Mouse (Mus musculus) embryo, embryonic 10 days (tissue): ENCODE data around the gene Zfyve27.

ENCODE experiments used
- DNase-seq: peaks from one replicate; pipeline ENCODE4 v3.0.0-alpha.2; 2015; ENCODE audit warnings: low spot score

Gene Zfyve27

DNA sequence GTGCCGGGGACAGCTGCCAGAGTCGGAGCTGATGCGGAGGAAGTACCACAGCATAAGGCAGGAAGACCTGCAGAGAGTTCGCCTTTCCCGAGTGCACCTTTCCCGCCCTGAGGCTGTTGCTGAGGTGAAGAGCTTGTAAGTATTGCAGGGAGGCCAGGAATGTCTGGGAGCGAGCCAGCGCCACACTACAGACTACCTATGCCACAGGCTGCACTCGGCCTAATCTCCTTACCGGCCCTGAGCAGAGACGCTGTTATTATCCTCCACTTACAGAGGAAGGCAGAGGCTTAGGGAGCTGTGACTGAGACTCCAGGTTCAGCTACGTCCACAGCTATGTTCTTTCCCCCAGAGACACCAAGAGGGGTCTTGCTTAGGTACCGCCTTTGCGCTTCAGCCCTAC lies 15.6 kb downstream of the Zfyve27 start:
- DNase-seq = no peak

DNA sequence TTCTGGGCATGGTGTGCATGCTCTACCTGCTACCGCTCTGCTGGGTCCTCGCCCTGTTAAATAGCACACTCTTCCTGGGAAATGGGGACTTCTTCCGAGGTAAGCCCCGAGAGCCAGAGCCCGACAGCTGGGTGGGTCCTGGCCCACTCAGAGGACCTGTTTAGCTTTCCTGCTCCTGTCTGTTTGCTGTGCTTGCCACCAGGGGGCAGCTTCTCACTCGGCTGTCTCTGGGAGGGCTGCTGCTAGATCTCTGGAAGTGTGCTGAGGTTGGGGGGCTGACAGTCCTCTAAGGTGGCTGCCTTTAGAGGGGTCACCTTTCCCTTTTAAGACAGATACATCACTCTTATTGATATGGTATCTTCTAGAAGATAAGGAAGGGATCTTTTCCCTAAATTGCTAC lies 18.9 kb downstream of the Zfyve27 start:
- DNase-seq = peak; percentile 34

DNA sequence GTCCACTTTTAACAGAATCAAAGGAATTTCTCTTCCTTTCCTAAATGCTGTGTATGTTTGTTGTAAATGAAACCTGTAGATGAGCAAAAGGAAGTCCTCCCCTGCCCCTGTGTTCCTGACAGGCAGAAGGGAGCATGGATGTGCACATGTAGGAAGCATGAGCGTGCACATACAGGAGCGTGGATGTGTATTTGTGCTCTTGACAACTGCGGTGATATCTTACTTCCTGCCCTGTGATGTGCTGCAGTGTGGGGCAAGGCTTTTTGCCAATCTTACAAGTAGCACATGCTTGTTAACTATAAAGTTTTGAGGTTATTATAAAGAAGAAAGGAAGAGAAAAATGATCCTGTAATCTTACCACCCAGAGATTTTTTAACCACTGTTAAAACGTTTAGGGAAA lies 26.0 kb downstream of the Zfyve27 start:
- no peak for DNase-seq

- peak; percentile 87 for DNase-seq
Observed at GRCm38 (mm10) chr19:42190494-42190893, 26.7 kb downstream of the Zfyve27 start.

DNA sequence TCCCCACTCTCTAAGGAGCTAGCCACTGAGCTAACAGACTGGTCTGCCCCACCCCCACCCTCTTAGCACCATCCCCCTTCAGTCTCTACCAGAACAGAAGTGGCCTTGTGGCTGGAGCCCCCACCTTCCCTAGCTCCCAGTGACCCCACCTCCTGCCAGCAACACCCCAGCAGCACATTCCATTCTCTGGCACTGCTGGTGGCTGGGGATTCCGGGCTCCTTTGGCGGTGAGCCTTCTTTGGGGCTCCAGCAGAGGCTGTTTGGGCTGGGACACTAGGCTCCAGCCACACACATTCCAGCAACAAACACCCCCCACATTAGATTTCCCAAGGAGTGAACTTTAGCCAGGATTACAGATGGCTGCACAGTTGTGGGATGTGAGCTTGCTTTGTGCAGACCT lies 29.6 kb downstream of the Zfyve27 start:
- DNase-seq = no peak

DNA sequence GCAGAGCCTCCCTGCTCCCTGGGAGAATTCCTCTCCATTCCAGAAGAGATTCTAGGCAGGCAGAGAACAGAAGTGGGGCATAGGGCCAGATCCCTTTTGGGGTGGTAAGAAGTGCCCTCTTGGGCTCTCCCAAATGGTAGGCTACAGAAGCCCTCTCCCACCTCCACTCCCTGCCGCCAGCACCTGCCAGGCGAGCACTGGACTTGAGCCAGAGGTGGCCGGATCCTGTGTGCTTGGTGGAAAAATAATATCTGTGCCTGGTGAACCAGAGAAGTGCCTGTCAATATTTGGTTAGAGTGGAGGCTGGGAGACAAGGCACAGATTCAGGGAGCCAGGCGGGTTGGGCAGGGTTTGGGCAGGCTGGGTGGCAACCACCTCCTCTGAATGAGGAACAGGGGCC lies 32.6 kb downstream of the Zfyve27 start:
- no peak for DNase-seq

DNA sequence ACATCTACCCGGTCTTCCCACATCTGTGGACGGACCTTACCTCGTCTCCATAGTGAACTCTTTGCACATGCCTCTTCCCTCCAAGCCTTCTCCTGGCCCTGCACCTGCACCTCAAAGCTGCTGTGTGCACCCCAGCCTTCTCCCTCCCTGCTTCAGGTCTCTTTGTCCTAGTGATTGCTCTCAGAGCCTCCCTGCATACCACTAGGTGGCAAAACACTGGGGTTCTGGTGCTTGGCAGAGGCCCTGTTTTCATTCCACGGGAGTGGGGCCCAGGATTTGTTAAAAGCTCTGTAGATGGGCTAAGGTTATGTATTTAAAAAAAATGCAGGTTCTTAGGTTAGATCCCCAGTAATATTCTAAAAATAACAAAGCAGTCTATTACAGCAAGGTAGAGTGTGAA lies 33.3 kb downstream of the Zfyve27 start:
- no peak for DNase-seq

GRCm38 (mm10) chr19:42198026-42198425 lies 34.3 kb downstream of the Zfyve27 start:
- no peak for DNase-seq

DNA sequence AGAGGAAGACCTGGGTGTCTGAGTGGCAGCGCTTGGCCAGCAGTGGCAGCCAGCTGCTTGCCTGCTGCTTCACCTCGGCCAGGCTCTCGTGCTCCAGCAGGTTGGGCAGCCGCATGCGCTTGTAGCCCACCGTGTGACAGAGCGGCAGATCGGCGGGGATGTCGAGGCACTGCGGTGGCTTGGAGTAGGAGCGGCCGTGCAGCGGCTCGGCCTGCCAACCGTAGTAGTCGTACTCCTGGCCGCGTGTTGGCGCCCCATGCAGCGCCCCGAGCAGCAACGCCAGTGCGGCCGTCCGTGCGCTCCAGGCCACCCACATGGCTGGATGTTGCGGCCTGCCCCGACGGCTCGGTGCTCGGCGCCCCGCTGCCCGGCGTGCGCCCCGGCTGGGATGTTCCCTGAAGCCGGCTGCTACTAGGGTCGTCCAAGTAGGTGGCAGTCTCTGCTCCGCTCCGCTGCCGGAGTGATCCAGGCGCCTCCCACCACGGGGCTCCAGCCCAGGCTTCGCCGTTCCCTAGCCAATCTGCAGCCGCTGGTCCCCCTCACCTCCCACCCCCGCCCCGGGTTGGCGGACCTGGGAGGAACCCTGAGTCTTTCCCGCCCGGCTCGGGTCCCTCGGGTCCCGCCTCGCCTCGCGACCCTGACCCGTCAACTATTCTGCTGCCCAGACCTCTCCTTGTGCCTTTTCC lies 38.1 kb downstream of the Zfyve27 start, which contains the start of gene Sfrp5:
Sfrp5 (minus strand) TSS at position 557 of the 686 bp plus-strand sequence.
- DNase-seq = peak; percentile 37

DNA sequence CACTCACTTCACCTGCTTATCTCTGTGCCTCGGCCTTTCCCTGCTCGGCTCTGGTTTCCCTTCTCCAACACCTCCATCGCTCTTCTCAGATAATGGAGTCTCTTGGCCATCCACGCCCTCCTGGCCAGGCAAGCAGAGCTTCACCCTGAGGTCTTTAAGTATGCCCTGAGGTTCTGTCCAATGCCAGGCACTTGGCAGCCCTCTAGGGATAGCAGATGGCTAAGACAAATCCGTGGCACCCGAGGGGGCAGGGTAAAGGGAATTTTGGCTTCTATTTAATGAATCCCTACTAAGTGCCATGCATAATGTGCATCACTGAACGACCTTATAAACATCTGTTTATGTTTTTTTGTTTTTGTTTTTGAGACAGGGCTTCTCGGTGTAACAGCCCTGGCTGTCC lies 38.7 kb downstream of the Zfyve27 start:
- DNase-seq = peak; percentile 16

- no peak for DNase-seq
Observed at GRCm38 (mm10) chr19:42204306-42204705, 40.6 kb downstream of the Zfyve27 start.

DNA sequence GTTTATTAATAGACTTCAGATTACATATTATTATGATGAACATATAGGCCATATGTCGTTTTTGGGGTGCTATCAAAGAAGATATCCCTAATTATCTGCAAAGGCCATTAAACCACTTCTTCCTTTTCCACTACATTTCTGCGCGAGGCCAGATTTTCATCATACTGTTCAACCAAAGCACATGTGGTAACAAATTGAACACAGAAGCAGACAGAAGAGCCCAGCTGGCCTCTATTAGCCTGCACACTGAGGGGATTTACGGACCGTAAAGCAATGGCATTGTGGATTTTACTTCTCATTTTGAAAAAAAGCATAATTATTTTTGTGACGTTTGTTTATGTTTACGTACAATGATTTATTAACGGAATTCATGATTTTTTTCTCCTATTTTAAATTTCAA lies 41.5 kb downstream of the Zfyve27 start:
- peak; percentile 28 for DNase-seq

GRCm38 (mm10) chr19:42209485-42209884 lies 45.7 kb downstream of the Zfyve27 start:
- no peak for DNase-seq

- DNase-seq = no peak
Observed at GRCm38 (mm10) chr19:42209976-42210375, 46.2 kb downstream of the Zfyve27 start.

DNA sequence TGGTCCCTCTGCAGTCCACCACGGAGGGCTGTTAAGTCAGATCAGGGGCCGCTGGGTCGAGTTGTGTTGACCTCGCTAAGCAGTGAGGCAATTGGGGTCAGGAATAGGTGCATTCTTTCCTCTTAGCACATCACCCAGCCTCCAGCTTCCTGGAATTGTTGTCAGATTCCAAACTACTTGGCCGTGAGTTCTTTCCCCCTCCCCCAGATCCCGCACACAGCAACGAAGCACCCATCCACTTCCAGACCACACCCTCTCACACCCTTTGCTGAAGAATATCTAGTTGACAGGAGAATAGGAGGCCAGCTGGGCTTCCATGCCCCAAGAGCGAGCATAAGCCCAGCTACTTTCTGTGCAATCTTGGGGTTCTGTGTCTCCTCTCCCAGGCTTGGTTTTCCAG lies 48.2 kb downstream of the Zfyve27 start:
- peak; percentile 35 for DNase-seq

DNA sequence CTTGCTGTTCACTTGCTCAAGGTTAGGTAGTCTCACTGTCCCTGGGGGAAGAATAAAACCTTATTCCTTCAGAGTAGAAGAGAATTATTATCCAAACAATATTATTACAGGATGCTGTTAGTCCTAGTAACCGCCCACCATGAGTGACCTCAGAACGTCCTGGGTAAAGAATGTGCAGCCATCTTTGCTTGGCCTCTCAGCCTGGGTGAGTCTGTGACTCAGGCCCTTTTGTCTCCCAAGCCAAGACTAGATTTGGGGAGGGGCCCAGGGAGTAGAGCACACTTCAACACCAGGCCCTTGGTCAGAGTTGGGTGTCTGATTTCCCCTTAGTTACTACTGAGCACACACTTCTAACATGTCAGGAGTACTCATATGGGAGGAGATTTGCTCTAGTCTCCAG lies 50.9 kb downstream of the Zfyve27 start:
- DNase-seq = no peak

GRCm38 (mm10) chr19:42216699-42217373 lies 53.1 kb downstream of the Zfyve27 start:
- no peak for DNase-seq

- DNase-seq = peak; percentile 52
Observed at GRCm38 (mm10) chr19:42217374-42217763, 53.6 kb downstream of the Zfyve27 start.

DNA sequence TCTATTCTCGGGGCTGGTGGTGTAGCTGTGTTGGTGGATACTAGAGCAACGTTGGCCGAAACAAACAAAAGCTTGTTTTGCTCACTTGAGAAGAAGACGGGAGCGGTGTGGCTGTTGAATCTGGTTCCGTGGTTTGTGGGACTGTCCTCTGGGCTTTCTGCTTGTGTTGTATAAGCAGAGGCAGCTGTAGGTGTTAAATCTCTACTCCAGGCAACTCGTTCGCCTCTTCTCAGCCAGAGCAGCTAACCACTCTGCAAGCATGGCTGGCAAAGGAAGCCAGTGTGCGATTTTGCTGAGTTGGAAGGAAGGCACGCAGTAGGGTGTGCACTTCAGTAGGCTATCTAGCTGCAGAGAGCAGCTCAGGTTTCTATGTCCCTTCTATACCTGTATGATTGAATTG lies 62.7 kb downstream of the Zfyve27 start:
- no peak for DNase-seq

DNA sequence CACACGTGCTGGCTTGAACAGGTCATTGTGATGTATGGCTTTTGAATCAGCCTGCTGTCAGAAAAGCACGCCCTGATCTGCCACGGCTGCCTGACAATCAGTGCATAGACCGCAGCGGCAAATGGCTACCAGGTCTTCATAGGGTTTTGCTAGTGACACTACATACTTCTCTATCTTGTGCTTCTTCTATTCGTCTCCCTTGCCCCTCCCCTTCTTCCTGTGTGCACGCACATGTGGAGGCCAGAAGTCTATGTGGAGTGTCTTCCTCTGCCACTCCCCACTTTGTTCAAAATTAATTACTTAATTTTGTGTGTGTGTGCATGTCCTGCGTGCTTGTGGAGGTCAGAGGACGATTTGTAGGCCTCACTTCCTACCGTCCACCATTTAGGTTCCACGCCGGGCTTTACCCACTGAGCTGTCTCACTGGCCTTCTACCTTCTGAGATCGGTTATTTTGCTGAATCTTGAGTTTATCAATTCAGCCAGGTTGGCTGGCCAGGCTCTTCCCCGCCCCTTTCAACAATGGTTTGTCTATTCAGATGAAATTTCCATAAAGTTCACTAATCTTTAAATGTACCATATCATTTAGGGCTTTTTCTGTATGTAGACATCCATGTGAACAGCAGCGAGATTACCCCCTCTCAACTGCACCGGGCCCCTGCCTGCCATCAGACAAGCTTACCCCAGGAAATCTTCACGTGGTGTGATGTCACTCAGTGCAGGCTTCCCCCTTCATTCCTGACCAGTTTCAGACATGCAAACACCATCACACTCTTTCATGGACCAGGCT lies 65.9 kb downstream of the Zfyve27 start:
- no peak for DNase-seq

- DNase-seq = no peak
Observed at GRCm38 (mm10) chr19:42230288-42230568, 66.5 kb downstream of the Zfyve27 start.

- DNase-seq = no peak
Observed at GRCm38 (mm10) chr19:42230986-42231385, 67.2 kb downstream of the Zfyve27 start.
